In the genomic region with DNA sequence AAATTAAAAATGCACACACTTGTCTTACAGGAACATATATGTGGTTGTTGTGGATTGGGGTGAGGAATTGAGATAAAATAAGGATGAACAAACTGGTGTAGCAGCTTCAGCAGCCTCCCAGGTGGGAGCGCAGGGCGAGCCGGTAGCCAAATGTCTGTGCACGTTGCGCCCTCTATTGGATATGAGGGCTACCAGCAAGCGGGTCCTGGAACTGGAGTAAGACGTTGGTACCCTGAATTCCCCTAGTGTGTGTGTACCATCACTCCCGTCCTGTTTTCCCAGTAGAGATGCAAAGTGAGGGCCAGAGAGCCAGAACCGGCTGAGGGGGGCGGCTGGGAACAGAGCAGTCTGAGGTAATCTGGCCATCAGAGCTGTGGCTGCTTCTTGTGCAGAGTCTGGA, we compare ENCODE assay signal across 8 mouse cellular contexts. TPM values are rescaled to one million over a fixed set of nuclear protein-coding genes. Genes with fewer than 3 reads are reported as not detected.
A peak's percentile ranks its signal among the peaks of the same experiment; 100 is the strongest.
DNase-seq lines count a peak whose midpoint lies in the region; ATAC-seq lines count a peak whose summit lies in the region.

No protein-coding gene starts in this region.

- no peak overlapping the region for H3K9ac ChIP-seq in stomach, embryonic 15.5 days

- no peak overlapping the region for H3K27ac ChIP-seq in stomach, embryonic 15.5 days

- intact Hi-C loops in left cerebral cortex, postnatal 10 days (cut with DNase I) = loop anchor here (2.0 kb wide), 1 partner anchor 56 kb away; no protein-coding TSS in a partner anchor

- H3K4me2 ChIP-seq in stomach, embryonic 15.5 days = no peak overlapping the region

- peak; percentile 67 for DNase-seq in ovary, postnatal 14 days (ENCODE audit: low spot score)
- DNase-seq in ovary, adult 18-20 months (ENCODE audit: low spot score) = no peak
- DNase-seq in adrenal gland, postnatal 14 days = peak; percentile 84
- peak; percentile 79 to 80 for DNase-seq in left cerebral cortex, postnatal 10 days (ENCODE audit: extremely low spot score in 1 of 2, low spot score in 2 of 2)
- peak; percentile 66 for DNase-seq in mesoderm, embryonic 11.5 days (ENCODE audit: low read depth, low spot score)

- H3K9me3 ChIP-seq in stomach, embryonic 15.5 days = no peaks in the 10 kb centered on the region

- 0 out of 2 replicates have a peak, but pooled peaks have one; percentile 34 for ATAC-seq in erythroid progenitor cell, adult 5-6 weeks (replicated peaks; ENCODE audit: low FRiP score, poor library complexity, severe bottlenecking)
- ATAC-seq in inflammation-experienced regulatory T-cells, adult 6 months = peak; percentile 52
- peak; percentile 54 for ATAC-seq in stomach, embryonic 15.5 days (ENCODE audit: insufficient read depth, low FRiP score, low read depth)

- H3K4me1 ChIP-seq in stomach, embryonic 15.5 days = 0 out of 2 replicates have a peak, but pooled peaks cover 3% of the 10 kb centered on the region

- no peaks in the 10 kb centered on the region for H3K36me3 ChIP-seq in stomach, embryonic 15.5 days

- WGBS in stomach, embryonic 15.5 days = 8% methylated on average over 10 of the region's 10 CpGs

- no peak overlapping the region for H3K4me3 ChIP-seq in stomach, embryonic 15.5 days (replicated peaks)

- H3K27me3 ChIP-seq in stomach, embryonic 15.5 days (replicated peaks) = no peaks in the 10 kb centered on the region

RNA-seq across cellular contexts. Expression of gene 1600014C23Rik, which starts 15.3 kb away (rescaled TPM):
- not detected in 2 replicates for total RNA-seq in adrenal gland, postnatal 14 days (2021)
- not detected in 2 replicates for total RNA-seq in erythroid progenitor cell, adult 5-6 weeks (2015; ENCODE audit: low replicate concordance)
- not detected in 2 replicates for total RNA-seq in erythroid progenitor cell, adult 5-6 weeks (2017; ENCODE audit: low replicate concordance)
- polyA plus RNA-seq in inflammation-experienced regulatory T-cells, adult 6 months (2017; shearing (Covaris generic)) = not detected
- not detected for total RNA-seq in left cerebral cortex, postnatal 10 days (2021)
- polyA plus RNA-seq in stomach, embryonic 15.5 days (2015; fragmentation: Nextera tagmentation; extraction: Ambion mirVana) = not detected in 2 replicates

RNA-seq across cellular contexts. Expression of gene Tmem63b, which starts 31.6 kb away (rescaled TPM):
- total RNA-seq in adrenal gland, postnatal 14 days (2021) = 45.4 and 48.1 TPM in 2 replicates
- total RNA-seq in erythroid progenitor cell, adult 5-6 weeks (2015; ENCODE audit: low replicate concordance) = 3.2 and 3.8 TPM in 2 replicates
- 5.9 and 11.6 TPM in 2 replicates for total RNA-seq in erythroid progenitor cell, adult 5-6 weeks (2017; ENCODE audit: low replicate concordance)
- 1 to 10 TPM; 2.0 to 2.7 (median 2.4) TPM for polyA plus RNA-seq in inflammation-experienced regulatory T-cells, adult 6 months (2017; shearing (Covaris generic))
- 100 to 1,000 TPM; 238 to 244 TPM for total RNA-seq in left cerebral cortex, postnatal 10 days (2021)
- 39.8 and 43.3 TPM in 2 replicates for polyA plus RNA-seq in stomach, embryonic 15.5 days (2015; fragmentation: Nextera tagmentation; extraction: Ambion mirVana)

RNA-seq across cellular contexts. Expression of gene Mrpl14, which starts 32.2 kb away (rescaled TPM):
- total RNA-seq in adrenal gland, postnatal 14 days (2021) = 119 and 122 TPM in 2 replicates
- 28.8 and 39.8 TPM in 2 replicates for total RNA-seq in erythroid progenitor cell, adult 5-6 weeks (2015; ENCODE audit: low replicate concordance)
- total RNA-seq in erythroid progenitor cell, adult 5-6 weeks (2017; ENCODE audit: low replicate concordance) = 8.5 and 8.7 TPM in 2 replicates
- polyA plus RNA-seq in inflammation-experienced regulatory T-cells, adult 6 months (2017; shearing (Covaris generic)) = 10 to 100 TPM; 74.5 to 88.1 (median 87.7) TPM
- total RNA-seq in left cerebral cortex, postnatal 10 days (2021) = 10 to 100 TPM; 46.8 to 47.1 TPM
- 145 and 154 TPM in 2 replicates for polyA plus RNA-seq in stomach, embryonic 15.5 days (2015; fragmentation: Nextera tagmentation; extraction: Ambion mirVana)

RNA-seq across cellular contexts. Expression of gene Capn11, which starts 59.2 kb away (rescaled TPM):
- total RNA-seq in adrenal gland, postnatal 14 days (2021) = 0.11 and 0.49 TPM in 2 replicates
- 1.1 TPM in 1 of 2 replicates, not detected in the other for total RNA-seq in erythroid progenitor cell, adult 5-6 weeks (2015; ENCODE audit: low replicate concordance)
- total RNA-seq in erythroid progenitor cell, adult 5-6 weeks (2017; ENCODE audit: low replicate concordance) = 0.23 and 0.26 TPM in 2 replicates
- not detected for polyA plus RNA-seq in inflammation-experienced regulatory T-cells, adult 6 months (2017; shearing (Covaris generic))
- under 1 TPM in 1 of 2 experiments, not detected in 1; 0.39 TPM for total RNA-seq in left cerebral cortex, postnatal 10 days (2021)
- 0.26 and 0.41 TPM in 2 replicates for polyA plus RNA-seq in stomach, embryonic 15.5 days (2015; fragmentation: Nextera tagmentation; extraction: Ambion mirVana)
